Mouse (Mus musculus): Measurements from ENCODE around the gene Gys2. TPM values are rescaled to one million over a fixed set of nuclear protein-coding genes. Genes with fewer than 3 reads are reported as not detected.

The Gys2 gene
- 1.9 TPM for polyA plus RNA-seq (2014; fragmentation: Illumina TruSeq; extraction: RNeasy Lipid Tissue Mini Kit (QIAGEN cat#74804); ENCODE audit: low read depth, low replicate concordance)

GRCm38 (mm10) chr6:142472801-142473203, at the start of gene Gys2:
Gene Gys2 (minus strand): TSS chr6:142473109.

DNA sequence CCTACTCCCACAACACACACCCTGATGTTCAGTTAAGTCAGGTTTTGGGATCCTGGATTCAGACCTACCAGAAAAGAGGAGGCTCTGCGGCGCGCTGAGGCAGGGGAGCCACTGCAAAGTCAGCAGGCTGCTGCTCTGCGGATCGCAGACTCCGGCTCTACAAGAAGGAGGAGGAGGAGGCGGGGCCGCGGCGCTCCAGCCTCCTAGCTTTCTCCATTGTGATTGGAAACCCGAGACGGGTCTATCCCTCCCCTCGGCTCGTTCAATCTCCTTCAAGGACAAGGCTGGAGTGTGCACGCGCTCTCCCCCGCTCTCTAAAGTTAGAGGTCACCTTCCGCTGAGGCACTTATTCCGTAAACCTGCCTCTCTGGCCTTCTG, 34.9 kb upstream of the Gys2 start, which contains the start of gene Ldhb:
Ldhb (minus strand) TSS at position 173 of the 378 bp plus-strand sequence.

GRCm38 (mm10) chr6:142412906-142413491, 59.9 kb downstream of the Gys2 start, which contains the start of gene Spx:
Gene Spx (plus strand): TSS chr6:142413441.

DNA sequence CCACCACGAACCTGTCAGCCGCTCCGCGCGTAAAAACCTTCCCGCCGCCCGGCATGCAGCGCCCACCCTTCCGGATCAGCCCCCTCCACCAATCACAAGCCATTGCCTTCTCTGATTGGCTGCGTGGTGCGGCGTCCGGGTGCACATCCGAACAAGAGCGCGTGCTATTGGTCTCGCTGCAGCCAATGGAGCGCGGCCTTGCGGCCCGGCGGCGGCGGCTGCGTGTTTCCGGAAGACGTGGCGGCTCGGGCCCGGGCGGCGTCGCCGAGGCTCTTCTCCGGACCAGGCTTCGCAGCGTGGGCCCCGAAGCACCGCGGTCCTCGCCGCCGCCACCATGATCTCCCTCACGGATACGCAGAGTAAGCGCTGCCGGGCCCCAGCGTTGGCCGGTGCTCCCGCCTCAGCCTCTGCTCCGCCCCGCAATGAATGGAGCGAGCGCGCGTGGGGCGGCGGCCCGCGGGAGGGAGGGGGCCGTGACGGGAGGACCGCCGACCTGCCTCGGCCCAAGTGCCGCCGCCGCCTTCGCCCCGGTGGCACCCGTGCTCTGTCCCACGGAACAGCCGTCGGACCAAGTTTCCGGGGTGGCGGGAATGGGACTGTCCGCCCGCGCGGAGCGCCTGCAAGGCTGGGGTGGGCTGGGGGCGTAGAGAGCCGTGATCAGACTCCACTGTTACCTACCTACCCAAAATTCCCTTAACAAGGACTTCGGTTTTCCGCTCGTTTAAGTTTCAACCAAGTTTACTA, 85.7 kb downstream of the Gys2 start, which contains the start of the genes Recql and Golt1b:
Recql (minus strand) TSS at position 77 of the 744 bp plus-strand sequence.
Golt1b (plus strand) TSS at position 211 of the 744 bp plus-strand sequence.

Other genes starting within 250 kb of the Gys2 start
- 2.9 TPM for gene Iapp, start 174.7 kb downstream of the Gys2 start, polyA plus RNA-seq (2014; fragmentation: Illumina TruSeq; extraction: RNeasy Lipid Tissue Mini Kit (QIAGEN cat#74804); ENCODE audit: low read depth, low replicate concordance)
- 11.8 TPM for gene Slco1a5, start 150.1 kb downstream of the Gys2 start, polyA plus RNA-seq (2014; fragmentation: Illumina TruSeq; extraction: RNeasy Lipid Tissue Mini Kit (QIAGEN cat#74804); ENCODE audit: low read depth, low replicate concordance)
- 13.6 TPM for gene Pyroxd1, start 127.5 kb downstream of the Gys2 start, polyA plus RNA-seq (2014; fragmentation: Illumina TruSeq; extraction: RNeasy Lipid Tissue Mini Kit (QIAGEN cat#74804); ENCODE audit: low read depth, low replicate concordance)
- 23.4 TPM for gene Recql, start 86.0 kb downstream of the Gys2 start, polyA plus RNA-seq (2014; fragmentation: Illumina TruSeq; extraction: RNeasy Lipid Tissue Mini Kit (QIAGEN cat#74804); ENCODE audit: low read depth, low replicate concordance)
- 31.7 TPM for gene Golt1b, start 85.9 kb downstream of the Gys2 start, polyA plus RNA-seq (2014; fragmentation: Illumina TruSeq; extraction: RNeasy Lipid Tissue Mini Kit (QIAGEN cat#74804); ENCODE audit: low read depth, low replicate concordance)
- gene Spx, start 59.7 kb downstream of the Gys2 start, polyA plus RNA-seq (2014; fragmentation: Illumina TruSeq; extraction: RNeasy Lipid Tissue Mini Kit (QIAGEN cat#74804); ENCODE audit: low read depth, low replicate concordance), result 3.7 TPM
- gene Ldhb, start 34.8 kb upstream of the Gys2 start, polyA plus RNA-seq (2014; fragmentation: Illumina TruSeq; extraction: RNeasy Lipid Tissue Mini Kit (QIAGEN cat#74804); ENCODE audit: low read depth, low replicate concordance), result 209 TPM
- 10.3 TPM for gene Kcnj8, start 98.5 kb upstream of the Gys2 start, polyA plus RNA-seq (2014; fragmentation: Illumina TruSeq; extraction: RNeasy Lipid Tissue Mini Kit (QIAGEN cat#74804); ENCODE audit: low read depth, low replicate concordance)
- gene Abcc9, start 229.2 kb upstream of the Gys2 start, polyA plus RNA-seq (2014; fragmentation: Illumina TruSeq; extraction: RNeasy Lipid Tissue Mini Kit (QIAGEN cat#74804); ENCODE audit: low read depth, low replicate concordance), result 10.3 TPM

Measured in adipose tissue, adult 10 weeks (tissue).